Mouse (Mus musculus) stomach, adult 2 months (tissue): ENCODE results near the gene Spink4. TPM values are rescaled to one million over a fixed set of nuclear protein-coding genes. Genes with fewer than 3 reads are reported as not detected.

Experiments
- polyA plus RNA-seq: library from polyadenylated mRNA; depleted of rRNA; stranded (reverse); fragments of >200 nt; gene quantifications from 2 replicates; pipeline ENCODE4 v1.2.3, GENCODE M21; 2012; rRNA removed

Spink4 gene
- 360 and 1,188 TPM in 2 replicates for polyA plus RNA-seq

GRCm38 (mm10) chr4:40919785-40920184, at the start of gene Spink4:
TSS of gene Spink4 (plus strand) at chr4:40920052.

GRCm38 (mm10) chr4:40948160-40948708, 28.4 kb downstream of the Spink4 start, which contains the start of the genes Bag1 and Chmp5:
TSS of gene Bag1 (minus strand) at chr4:40948294.
TSS of gene Chmp5 (plus strand) at chr4:40948407.

DNA sequence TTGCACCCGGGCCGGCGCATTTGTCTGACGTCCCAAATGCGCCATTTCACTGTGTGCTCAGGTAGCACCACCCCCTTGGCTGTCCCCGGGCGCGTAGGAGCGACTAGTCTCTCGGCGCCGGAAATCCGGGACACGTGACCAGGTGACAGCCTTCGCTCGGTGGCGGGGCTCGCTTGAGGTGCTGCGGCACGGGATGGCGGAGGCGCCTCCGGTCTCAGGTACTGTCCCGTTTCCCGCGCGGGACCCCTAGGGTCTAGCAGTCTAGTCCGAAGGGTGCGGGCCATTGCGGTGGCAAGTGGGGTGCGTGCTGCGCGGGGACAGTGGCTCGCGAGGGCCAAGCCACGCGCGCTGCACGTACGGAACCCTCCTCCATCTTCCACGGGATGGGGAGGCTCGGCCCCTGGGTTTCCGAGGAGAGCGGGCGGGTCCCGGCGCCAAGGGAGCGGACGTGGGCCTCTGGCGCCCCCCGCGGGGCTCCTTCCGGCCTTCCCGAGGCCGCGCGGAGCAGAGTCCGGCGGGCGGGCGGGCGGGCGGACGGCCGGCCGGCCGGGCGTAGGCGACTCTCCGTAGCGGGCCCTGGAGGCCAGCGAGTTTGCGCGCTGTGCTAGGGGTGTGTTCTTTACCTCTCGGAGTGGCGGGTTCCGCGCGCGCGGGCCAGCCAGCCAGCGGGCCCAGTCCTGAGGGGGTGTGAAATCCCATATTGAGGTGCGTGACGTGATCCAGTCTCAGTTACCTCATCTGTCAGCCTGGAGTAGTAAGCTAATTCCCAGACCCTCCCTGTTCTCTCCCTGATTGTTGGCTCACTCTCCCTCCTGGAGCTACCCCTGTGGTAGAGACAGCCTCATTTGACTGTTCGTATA, 51.2 kb downstream of the Spink4 start, which contains the start of gene Nfx1:
Gene Nfx1 (plus strand): TSS at position 65 of the 860 bp plus-strand sequence.

Other genes starting within 250 kb of the Spink4 start
- gene Aptx, start 216.9 kb upstream of the Spink4 start, polyA plus RNA-seq: 0.78 and 1.2 TPM in 2 replicates
- 0.32 and 0.71 TPM in 2 replicates for gene Dnaja1, start 197.9 kb upstream of the Spink4 start, polyA plus RNA-seq
- 2.5 and 3.5 TPM in 2 replicates for gene Smu1, start 162.1 kb upstream of the Spink4 start, polyA plus RNA-seq
- 41.2 and 75.7 TPM in 2 replicates for gene B4galt1, start 66.0 kb upstream of the Spink4 start, polyA plus RNA-seq
- 199 and 471 TPM in 2 replicates for gene Bag1, start 28.2 kb downstream of the Spink4 start, polyA plus RNA-seq
- gene Chmp5, start 28.4 kb downstream of the Spink4 start, polyA plus RNA-seq: 1.5 and 2.9 TPM in 2 replicates
- 5.9 and 7.3 TPM in 2 replicates for gene Nfx1, start 50.9 kb downstream of the Spink4 start, polyA plus RNA-seq
- gene Aqp7, start 128.1 kb downstream of the Spink4 start, polyA plus RNA-seq: 0.75 and 0.87 TPM in 2 replicates
- 228 and 237 TPM in 2 replicates for gene Aqp3, start 178.1 kb downstream of the Spink4 start, polyA plus RNA-seq
- gene Nol6, start 204.4 kb downstream of the Spink4 start, polyA plus RNA-seq: 15.8 and 18.2 TPM in 2 replicates
- gene Ube2r2, start 215.7 kb downstream of the Spink4 start, polyA plus RNA-seq: 12.8 and 19.4 TPM in 2 replicates